Mouse (Mus musculus) kidney, postnatal 0 days (tissue): ENCODE data around the gene Rdh13. TPM values are rescaled to one million over a fixed set of nuclear protein-coding genes. Genes with fewer than 3 reads are reported as not detected.

ENCODE experiments used
- ATAC-seq: fragments of 200-750 bp; cut with Nextera tagmentation; replicated peaks from 2 replicates; pipeline ENCODE4 v1.8.0; 2017; ENCODE audit warnings: low read depth, moderate number of reproducible peaks, moderate TSS enrichment, moderate library complexity; ENCODE audit not compliant: low FRiP score
- DNase-seq: peaks from one replicate; pipeline ENCODE4 v3.0.0-alpha.2; 2016; ENCODE audit warnings: low spot score
- H3K27ac ChIP-seq: fragments of 300-500 bp; sonication (generic); 2 replicates; pipeline ENCODE4 v1.5.1; 2014; ENCODE audit warnings: mild to moderate bottlenecking
- H3K27me3 ChIP-seq: fragments of 300-500 bp; sonication (generic); 2 replicates; pipeline ENCODE4 v1.6.1; 2014; ENCODE audit warnings: low read length, mixed read lengths; ENCODE audit not compliant: insufficient read depth
- H3K36me3 ChIP-seq: fragments of 300-500 bp; sonication (generic); 2 replicates; pipeline ENCODE4 v1.6.1; 2014; ENCODE audit warnings: low read length, mixed read lengths; ENCODE audit not compliant: insufficient read depth
- H3K4me1 ChIP-seq: fragments of 300-500 bp; sonication (generic); replicated peaks from 2 replicates; pipeline ENCODE4 v1.6.1; 2014; ENCODE audit warnings: antibody characterized with exemption, low read length, mixed read lengths; ENCODE audit not compliant: insufficient read depth
- H3K4me2 ChIP-seq: fragments of 300-500 bp; sonication (generic); 2 replicates; pipeline ENCODE4 v1.6.1; 2014; ENCODE audit warnings: mild to moderate bottlenecking, low read length, moderate library complexity, mixed read lengths
- H3K4me3 ChIP-seq: fragments of 300-500 bp; sonication (generic); replicated peaks from 2 replicates; pipeline ENCODE4 v1.5.1; 2014; ENCODE audit warnings: low read depth, low read length
- H3K9ac ChIP-seq: fragments of 300-500 bp; sonication (generic); 2 replicates; pipeline ENCODE4 v1.6.1; 2014; ENCODE audit warnings: low read depth, low read length
- H3K9me3 ChIP-seq: fragments of 300-500 bp; sonication (generic); replicated peaks from 2 replicates; pipeline ENCODE4 v1.6.1; 2016; ENCODE audit warnings: low read length, inconsistent platforms, mixed read lengths
- CTCF ChIP-seq: IDR thresholded peaks from 2 replicates; pipeline ENCODE4 v1.5.1; 2016; ENCODE audit warnings: antibody characterized with exemption, low read depth, mild to moderate bottlenecking, moderate library complexity
- WGBS: fragments of 180-500 bp; shearing (Covaris S2); extraction: QIAGEN DNeasy Blood & Tissue Kit; methylation state at CpG from one replicate; pipeline ENCODE4 v1.1.7; 2014; 5-methylcytosine and 5-hydroxymethylcytosine counted together
- polyA plus RNA-seq: library from polyadenylated mRNA; unstranded; fragments of >200 nt; fragmentation: Nextera tagmentation; extraction: Ambion mirVana; gene quantifications from 2 replicates; pipeline ENCODE4 v1.2.1, GENCODE M21; 2015

Gene Rdh13
- polyA plus RNA-seq, 1 experiment from 2014 or later: 24.3 TPM

GRCm38 (mm10) chr7:4478796-4479291 is 33.4 kb upstream of the Rdh13 start:
- Histone ChIP-seq H3K9me3 (no peaks in the 10 kb centered on the region), H3K27ac (peak overlapping the region; percentile 89; the same call in 1 of the 2 replicates), H3K36me3 (peaks cover 30% of the 10 kb centered on the region), H3K4me1 (peaks cover 9% of the 10 kb centered on the region; the same call in 1 of the 2 replicates), H3K27me3 (no peaks in the 10 kb centered on the region), H3K4me3 (peak overlapping the region; percentile 41), H3K9ac (peak overlapping the region; percentile 49), H3K4me2 (peak overlapping the region; percentile 64)
- no peak for DNase-seq
- WGBS: 3% methylated on average over 16 of the region's 16 CpGs
- ATAC-seq: no peak
- no peak for TF ChIP-seq CTCF

- ATAC-seq (peak; percentile 95), DNase-seq (peak; percentile 99)
- Histone ChIP-seq H3K36me3 (peaks cover 24% of the 10 kb centered on the region), H3K4me2 (peak overlapping the region; percentile 64), H3K27me3 (no peaks in the 10 kb centered on the region), H3K4me1 (peaks cover 9% of the 10 kb centered on the region; the same call in 1 of the 2 replicates), H3K27ac (peak overlapping the region; percentile 89), H3K9me3 (no peaks in the 10 kb centered on the region), H3K4me3 (peak overlapping the region; percentile 41), H3K9ac (peak overlapping the region; percentile 54)
- TF ChIP-seq CTCF: 0 out of 2 replicates have a peak, but pooled peaks have one; percentile 15
- WGBS: under 1% methylated on average over 39 of the region's 39 CpGs
Measured at GRCm38 (mm10) chr7:4478021-4478795, 32.8 kb upstream of the Rdh13 start.

GRCm38 (mm10) chr7:4473940-4474339 is 28.5 kb upstream of the Rdh13 start:
- no peak for TF ChIP-seq CTCF
- ATAC-seq: no peak

GRCm38 (mm10) chr7:4471179-4471555 is 25.7 kb upstream of the Rdh13 start:
- Histone ChIP-seq H3K9me3 (no peaks in the 10 kb centered on the region), H3K4me1 (no peaks in the 10 kb centered on the region), H3K27ac (no peak overlapping the region), H3K4me3 (peak overlapping the region; percentile 28), H3K27me3 (no peaks in the 10 kb centered on the region; the same call in 1 of the 2 replicates), H3K36me3 (no peaks in the 10 kb centered on the region), H3K4me2 (peak overlapping the region; percentile 64), H3K9ac (0 out of 2 replicates have a peak overlapping the region, but pooled peaks have one; percentile 14)
- DNase-seq (peak; percentile 93), ATAC-seq (peak; percentile 84)
- 5% methylated on average over 24 of the region's 24 CpGs for WGBS
- peak; percentile 79 for TF ChIP-seq CTCF

More at GRCm38 (mm10) chr7:4473940-4474339, 28.5 kb upstream of the Rdh13 start:
- DNase-seq: no peak
- H3K9me3 ChIP-seq: no peaks in the 10 kb centered on the region
- H3K27me3 ChIP-seq: no peaks in the 10 kb centered on the region; the same call in 1 of the 2 replicates
- WGBS: 17% methylated on average over 18 of the region's 19 CpGs
- peaks cover 7% of the 10 kb centered on the region; the same call in 1 of the 2 replicates for H3K4me1 ChIP-seq
- no peak overlapping the region for H3K4me2 ChIP-seq
- H3K4me3 ChIP-seq: no peak overlapping the region
- H3K36me3 ChIP-seq: no peaks in the 10 kb centered on the region
- no peak overlapping the region for H3K9ac ChIP-seq
- H3K27ac ChIP-seq: no peak overlapping the region

- Histone ChIP-seq H3K4me2 (peak overlapping the region; percentile 64), H3K36me3 (no peaks in the 10 kb centered on the region), H3K4me3 (peak overlapping the region; percentile 28), H3K4me1 (no peaks in the 10 kb centered on the region), H3K9ac (peak overlapping the region; percentile 14; the same call in 1 of the 2 replicates), H3K9me3 (no peaks in the 10 kb centered on the region), H3K27me3 (no peaks in the 10 kb centered on the region; the same call in 1 of the 2 replicates), H3K27ac (no peak overlapping the region)
- peak; percentile 64 for ATAC-seq
- 3% methylated on average over 35 of the region's 35 CpGs for WGBS
- peak; percentile 89 for DNase-seq
- no peak for TF ChIP-seq CTCF
Measured at GRCm38 (mm10) chr7:4470275-4471178, 25.1 kb upstream of the Rdh13 start.

DNA sequence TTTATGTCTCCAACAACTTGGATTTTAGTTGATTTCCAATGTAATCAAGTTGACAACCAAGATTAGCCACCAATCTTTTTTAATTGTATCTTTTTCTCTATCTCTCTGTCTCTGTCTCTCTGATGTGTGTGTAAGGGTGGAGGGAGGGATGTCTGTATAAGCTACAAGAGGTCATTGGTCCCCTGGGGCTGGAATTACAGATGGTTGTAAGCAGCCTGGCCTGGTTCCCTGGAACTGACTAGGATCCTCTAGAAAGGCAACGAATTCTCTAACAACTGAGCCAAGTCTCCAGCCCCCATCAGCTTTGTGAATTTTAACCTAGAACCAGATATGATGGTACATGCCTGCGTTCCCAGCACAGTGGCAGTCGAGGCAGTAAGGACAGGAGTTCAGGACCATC is 22.4 kb upstream of the Rdh13 start:
- WGBS: 74% methylated on average over 3 of the region's 3 CpGs
- H3K4me1 ChIP-seq: no peaks in the 10 kb centered on the region
- no peak overlapping the region for H3K27ac ChIP-seq
- no peak overlapping the region for H3K4me3 ChIP-seq
- H3K9me3 ChIP-seq: no peaks in the 10 kb centered on the region
- no peak for TF ChIP-seq CTCF
- H3K36me3 ChIP-seq: no peaks in the 10 kb centered on the region
- no peaks in the 10 kb centered on the region; the same call in 1 of the 2 replicates for H3K27me3 ChIP-seq
- no peak overlapping the region for H3K4me2 ChIP-seq
- no peak for ATAC-seq
- no peak for DNase-seq
- H3K9ac ChIP-seq: no peak overlapping the region
